Mouse (Mus musculus) olfactory bulb, adult 2 months (tissue): ENCODE measurements around the gene Hmox2.

Experiments used
- CTCF ChIP-seq: fragments of 200-500 bp; IDR thresholded peaks from 2 replicates; pipeline ENCODE4 v1.5.1; 2012; ENCODE audit warnings: low read depth, mild to moderate bottlenecking, low read length, moderate library complexity; ENCODE audit not compliant: insufficient read depth
- POLR2A ChIP-seq: fragments of 200-500 bp; IDR thresholded peaks from 2 replicates; pipeline ENCODE4 v1.6.1; 2012; ENCODE audit warnings: mild to moderate bottlenecking, low read depth, low read length, moderate library complexity; ENCODE audit not compliant: insufficient read depth

DNA sequence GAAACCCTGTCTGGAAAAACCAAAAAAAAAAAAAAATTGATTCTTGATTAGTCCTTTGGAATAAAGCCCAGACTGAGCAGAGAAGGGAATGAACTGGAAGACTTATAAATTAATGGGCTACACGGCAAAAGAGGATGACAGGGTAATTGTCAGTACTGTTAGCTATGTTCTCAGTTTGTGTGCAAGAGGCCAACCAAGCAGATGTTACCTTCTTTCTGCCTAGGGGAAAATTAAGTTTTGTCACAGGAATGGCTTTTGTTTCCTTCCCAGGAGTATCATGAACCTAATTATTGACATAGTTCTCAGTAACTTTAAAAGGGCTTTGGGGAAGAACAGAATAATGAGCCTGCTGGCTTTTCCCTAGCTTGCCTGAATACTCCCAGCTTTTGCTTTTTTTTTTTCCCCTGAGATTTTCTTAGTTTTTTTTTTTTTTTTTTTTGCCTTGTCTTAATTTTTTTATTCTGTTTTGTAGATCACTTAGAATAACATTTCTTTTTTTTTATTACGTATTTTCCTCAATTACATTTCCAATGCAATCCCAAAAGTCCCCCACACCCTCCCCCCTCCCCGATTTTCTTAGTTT lies 4.7 kb downstream of the Hmox2 start:
- TF ChIP-seq CTCF = no peak
- no peak for TF ChIP-seq POLR2A
